Mouse (Mus musculus) heart, embryonic 14.5 days (tissue): Measurements from ENCODE around the gene Map1s. TPM values are rescaled to one million over a fixed set of nuclear protein-coding genes. Genes with fewer than 3 reads are reported as not detected.
"Not testable (repeated sequence)": the region's sequence is repeated elsewhere in the genome, so short reads cannot be mapped to it uniquely, and the experiment has no call there.

ENCODE experiments used
- ATAC-seq: fragments of 200-750 bp; cut with Nextera tagmentation; 2 replicates; pipeline ENCODE4 v1.8.0; 2017; ENCODE audit warnings: low read depth, moderate TSS enrichment; ENCODE audit not compliant: insufficient number of reproducible peaks, insufficient read depth, low FRiP score
- H3K27ac ChIP-seq, 2 experiments: fragments of 200-500 bp in 1 of 2; fragments of 300-500 bp in 1 of 2; sonication (generic) in 1 of 2; replicated peaks in 1 of 2; 2 replicates each; pipeline ENCODE4 v1.5.1; 2012 to 2014; ENCODE audit warnings: low read depth in 2 of 2, low read length in 2 of 2, control low read depth in 1 of 2, mild to moderate bottlenecking in 1 of 2, mixed read lengths in 1 of 2; ENCODE audit not compliant: control insufficient read depth in 1 of 2, insufficient read depth in 1 of 2
- H3K27me3 ChIP-seq: fragments of 300-500 bp; sonication (generic); 2 replicates; pipeline ENCODE4 v1.6.1; 2014; ENCODE audit warnings: mild to moderate bottlenecking, low read length, control low read depth; ENCODE audit not compliant: control insufficient read depth, insufficient read depth
- H3K36me3 ChIP-seq: fragments of 300-500 bp; sonication (generic); 2 replicates; pipeline ENCODE4 v1.6.1; 2014; ENCODE audit warnings: mild to moderate bottlenecking, control low read depth, low read length, mixed read lengths; ENCODE audit not compliant: control insufficient read depth, insufficient read depth
- H3K4me1 ChIP-seq, 2 experiments: fragments of 200-500 bp in 1 of 2; fragments of 300-500 bp in 1 of 2; sonication (generic) in 1 of 2; 2 replicates each; pipeline ENCODE4 v1.6.1; 2012 to 2014; ENCODE audit warnings: low read length in 2 of 2, control low read depth in 1 of 2, mixed read lengths in 1 of 2; ENCODE audit not compliant: control insufficient read depth in 2 of 2, insufficient read depth in 2 of 2
- H3K4me2 ChIP-seq: fragments of 300-500 bp; sonication (generic); 2 replicates; pipeline ENCODE4 v1.6.1; 2014; ENCODE audit warnings: mild to moderate bottlenecking, low read length
- H3K4me3 ChIP-seq, 2 experiments: fragments of 200-500 bp in 1 of 2; fragments of 300-500 bp in 1 of 2; sonication (generic) in 1 of 2; 2 replicates each; pipeline ENCODE4 v1.5.1; 2012 to 2014; ENCODE audit warnings: low read length in 2 of 2, mild to moderate bottlenecking in 2 of 2, control low read depth in 1 of 2, low read depth in 1 of 2, moderate library complexity in 1 of 2; ENCODE audit not compliant: control insufficient read depth in 1 of 2, insufficient read depth in 1 of 2
- H3K9ac ChIP-seq: fragments of 300-500 bp; sonication (generic); 2 replicates; pipeline ENCODE4 v1.6.1; 2014; ENCODE audit warnings: mild to moderate bottlenecking, low read length
- H3K9me3 ChIP-seq: fragments of 300-500 bp; sonication (generic); 2 replicates; pipeline ENCODE4 v1.6.1; 2016; ENCODE audit warnings: low read length, control low read depth; ENCODE audit not compliant: control insufficient read depth
- WGBS: fragments of 180-500 bp; shearing (Covaris S2); extraction: QIAGEN DNeasy Blood & Tissue Kit; methylation state at CpG from one replicate; pipeline ENCODE4 v1.1.7; 2014; 5-methylcytosine and 5-hydroxymethylcytosine counted together
- polyA plus RNA-seq: library from polyadenylated mRNA; unstranded; fragments of >200 nt; fragmentation: Nextera tagmentation; extraction: Ambion mirVana; gene quantifications from 2 replicates; pipeline ENCODE4 v1.2.1, GENCODE M21; 2014

Gene Map1s
- polyA plus RNA-seq, 1 experiment from 2014 or later = 29.9 TPM

DNA sequence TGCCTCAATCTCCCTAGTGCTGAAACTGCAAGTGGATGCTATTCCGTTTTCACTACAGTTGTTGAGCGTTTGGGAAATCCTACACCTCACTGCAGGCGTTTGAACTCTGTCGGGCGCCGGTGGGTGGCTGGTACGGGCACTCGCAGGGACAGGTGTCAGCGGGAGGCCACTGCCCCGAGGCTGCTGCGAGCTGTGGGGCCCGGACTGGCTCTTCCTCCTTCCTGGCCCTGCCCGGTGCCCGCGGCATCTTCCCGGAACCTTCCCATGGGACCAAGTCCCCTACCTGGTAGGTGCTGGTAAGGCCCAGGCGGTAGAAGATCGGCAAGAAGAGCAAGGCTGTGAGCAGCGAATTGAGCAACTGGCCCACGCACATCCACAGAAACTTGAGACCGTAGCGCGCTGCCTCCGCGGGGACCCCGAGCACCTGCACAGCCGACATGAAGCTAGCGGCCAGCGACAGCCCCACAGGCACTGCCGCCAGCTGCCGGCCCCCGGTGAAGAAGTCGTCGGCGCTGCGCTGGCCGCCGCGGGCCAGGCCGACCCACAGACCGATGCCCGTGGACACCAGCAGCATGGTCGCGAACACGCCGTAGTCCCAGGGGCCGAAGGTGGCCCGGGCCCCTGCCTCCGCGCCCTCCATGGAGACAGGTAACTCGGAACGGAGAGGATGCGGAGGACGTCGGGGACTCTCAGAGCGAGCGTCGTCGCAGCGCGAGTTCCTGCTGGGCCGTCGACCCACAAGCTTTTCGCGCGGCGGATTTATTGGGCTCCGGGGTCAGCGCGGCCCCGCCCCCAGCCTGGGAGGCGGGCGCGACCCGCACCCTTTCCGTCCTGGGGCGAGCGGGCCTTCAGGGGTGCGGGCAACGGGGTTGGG lies 13.5 kb upstream of the Map1s start, which contains the start of gene Slc5a5:
Gene Slc5a5 (minus strand): TSS at position 736 of the 874 bp plus-strand sequence.
- WGBS = 4% methylated on average over 80 of the region's 80 CpGs
- H3K9ac ChIP-seq = peak within 1 kb of the TSS; percentile 9; the same call in 1 of the 2 replicates
- H3K9me3 ChIP-seq = 0 out of 2 replicates have a peak, but pooled peaks cover 4% of the 10 kb centered on the region
- H3K4me2 ChIP-seq = peak within 1 kb of the TSS; percentile 51
- no peak for ATAC-seq
- H3K4me1 ChIP-seq = peaks cover 6 to 19% of the 10 kb centered on the region in 2 experiments; a peak in 3 of 4 replicates
- H3K27ac ChIP-seq = no peak within 1 kb of the TSS
- peaks cover 23% of the 10 kb centered on the region for H3K36me3 ChIP-seq
- H3K27me3 ChIP-seq = peaks cover 41% of the 10 kb centered on the region
- peak within 1 kb of the TSS; percentile 21 to 32; a peak in 3 of 4 replicates for H3K4me3 ChIP-seq

DNA sequence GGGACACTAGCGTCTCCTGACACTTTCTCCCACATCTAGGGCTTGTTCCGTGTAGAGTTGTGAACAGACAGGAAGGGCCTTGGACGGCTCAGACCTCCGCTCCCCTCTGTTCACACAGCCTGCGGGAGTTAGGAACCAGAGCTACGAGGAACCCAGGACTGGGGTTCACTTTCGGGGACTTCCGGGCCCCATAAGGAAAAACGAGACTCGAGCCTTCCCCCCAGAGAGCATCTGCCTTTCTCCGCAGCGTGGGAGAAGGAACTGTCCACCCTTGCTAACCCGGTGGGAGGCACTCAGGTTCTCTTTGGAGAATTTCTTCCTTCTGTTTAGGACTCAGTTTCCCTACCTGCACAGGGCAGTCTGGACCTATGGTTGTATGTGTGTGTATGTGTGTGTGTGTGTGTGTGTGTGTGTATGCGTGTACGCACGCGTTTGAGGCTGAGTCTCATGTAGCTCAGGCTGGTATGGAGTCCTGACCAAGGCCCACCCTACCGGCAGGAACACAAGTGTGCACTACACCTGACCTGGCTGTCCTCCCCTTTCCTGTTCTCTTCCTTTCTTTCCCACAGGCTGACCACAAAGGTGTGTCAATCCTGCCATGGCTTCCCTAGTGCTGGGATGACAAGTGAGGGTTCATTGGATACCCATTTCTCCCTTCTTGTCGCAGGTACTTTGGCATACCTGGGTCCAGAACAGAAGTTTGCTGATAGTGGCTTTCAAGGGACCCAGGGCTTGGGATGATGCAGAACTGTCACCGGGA lies 12.7 kb upstream of the Map1s start:
- Histone ChIP-seq H3K4me1 (peaks cover 6 to 19% of the 10 kb centered on the region in 2 experiments; a peak in 3 of 4 replicates), H3K36me3 (peaks cover 23% of the 10 kb centered on the region), H3K4me3 (peak overlapping the region; percentile 21 to 32; a peak in 3 of 4 replicates), H3K27ac (no peak overlapping the region), H3K9ac (no peak overlapping the region), H3K27me3 (peaks cover 41% of the 10 kb centered on the region), H3K9me3 (0 out of 2 replicates have a peak, but pooled peaks cover 4% of the 10 kb centered on the region), H3K4me2 (peak overlapping the region; percentile 51)
- no peak for ATAC-seq
- 29% methylated on average over 20 of the region's 20 CpGs for WGBS

GRCm38 (mm10) chr8:70893656-70894384 lies 11.9 kb upstream of the Map1s start:
- Histone ChIP-seq H3K27me3 (peaks cover 41% of the 10 kb centered on the region), H3K4me1 (peaks cover 8 to 23% of the 10 kb centered on the region in 2 experiments; a peak in 3 of 4 replicates), H3K27ac (no peak overlapping the region), H3K4me2 (no peak overlapping the region), H3K9me3 (0 out of 2 replicates have a peak, but pooled peaks cover 4% of the 10 kb centered on the region), H3K4me3 (no peak overlapping the region), H3K9ac (no peak overlapping the region), H3K36me3 (peaks cover 23% of the 10 kb centered on the region)
- no peak for ATAC-seq
- WGBS = 32% methylated on average over 12 of the region's 12 CpGs

GRCm38 (mm10) chr8:70894385-70894720 lies 11.4 kb upstream of the Map1s start:
- Histone ChIP-seq H3K4me3 (no peak overlapping the region), H3K4me1 (peaks cover 8 to 23% of the 10 kb centered on the region in 2 experiments; a peak in 3 of 4 replicates), H3K4me2 (no peak overlapping the region), H3K9ac (no peak overlapping the region), H3K36me3 (peaks cover 23% of the 10 kb centered on the region), H3K27me3 (peaks cover 41% of the 10 kb centered on the region), H3K9me3 (0 out of 2 replicates have a peak, but pooled peaks cover 4% of the 10 kb centered on the region), H3K27ac (no peak overlapping the region)
- WGBS = 74% methylated on average over 2 of the region's 2 CpGs
- no peak for ATAC-seq

- peaks cover 40% of the 10 kb centered on the region for H3K27me3 ChIP-seq
- no peak overlapping the region for H3K4me2 ChIP-seq
- no peak overlapping the region for H3K9ac ChIP-seq
- peaks cover 23% of the 10 kb centered on the region for H3K36me3 ChIP-seq
- 0 out of 2 replicates have a peak, but pooled peaks cover 4% of the 10 kb centered on the region for H3K9me3 ChIP-seq
- ATAC-seq = no peak
- peaks cover 8 to 23% of the 10 kb centered on the region in 2 experiments; a peak in 3 of 4 replicates for H3K4me1 ChIP-seq
- H3K27ac ChIP-seq = no peak overlapping the region
- H3K4me3 ChIP-seq = no peak overlapping the region
- 95% methylated on average over 8 of the region's 8 CpGs for WGBS
These were observed 10.8 kb upstream of the Map1s start for GRCm38 (mm10) chr8:70894771-70895545.

GRCm38 (mm10) chr8:70895571-70896259 lies 10.0 kb upstream of the Map1s start:
- Histone ChIP-seq H3K4me1 (peaks cover 8 to 23% of the 10 kb centered on the region in 2 experiments; a peak in 3 of 4 replicates), H3K4me2 (peak overlapping the region; percentile 97), H3K36me3 (peaks cover 23% of the 10 kb centered on the region), H3K27me3 (peaks cover 33% of the 10 kb centered on the region), H3K9ac (peak overlapping the region; percentile 95), H3K4me3 (peak overlapping the region; percentile 92 to 95)
- ATAC-seq, H3K9me3 ChIP-seq, H3K27ac ChIP-seq: not testable (repeated sequence)
- 83% methylated on average over 22 of the region's 24 CpGs for WGBS
